Mouse (Mus musculus) C2C12 (cell line): ENCODE measurements around the gene Gm21812. TPM values are rescaled to one million over a fixed set of nuclear protein-coding genes. Genes with fewer than 3 reads are reported as not detected.
"Not testable (repeated sequence)": the region's sequence is repeated elsewhere in the genome, so short reads cannot be mapped to it uniquely, and the experiment has no call there.

Experiments
- H3K27me3 ChIP-seq: one replicate; pipeline ENCODE4 v1.6.1; 2011; ENCODE audit not compliant: control insufficient read depth, insufficient read depth, insufficient read length
- H3K36me3 ChIP-seq: one replicate; pipeline ENCODE4 v1.6.1; 2011; ENCODE audit not compliant: control insufficient read depth, insufficient read depth
- H3K4me3 ChIP-seq: one replicate; pipeline ENCODE4 v1.5.1; 2011; ENCODE audit warnings: mild to moderate bottlenecking, control low read depth; ENCODE audit not compliant: poor library complexity, insufficient read depth, severe bottlenecking
- H3K79me2 ChIP-seq: one replicate; pipeline ENCODE4 v1.6.1; 2011; ENCODE audit not compliant: control insufficient read depth, insufficient read depth
- H3K79me3 ChIP-seq: one replicate; pipeline ENCODE4 v1.6.1; 2011; ENCODE audit warnings: low read depth, control low read depth
- H3ac ChIP-seq: one replicate; pipeline ENCODE3; 2011; ENCODE audit warnings: low read depth; ENCODE audit not compliant: control insufficient read depth, insufficient read length
- long read RNA-seq, 2 experiments: library from polyadenylated mRNA; unstranded; transcript quantifications; one replicate each; pipeline ENCODE4 v2.0.0; 2019 to 2020
- polyA plus RNA-seq: library from polyadenylated mRNA; unstranded; fragments of >200 nt; fragmentation: generic; extraction: Trizol; gene quantifications from one replicate; pipeline ENCODE4 v1.2.1, GENCODE M21; 2012; ENCODE audit warnings: missing spikeins

Gm21812 gene
- not detected for polyA plus RNA-seq
- long read RNA-seq, experiment 1, result 0 reads
- long read RNA-seq, experiment 2, result 0 reads

DNA sequence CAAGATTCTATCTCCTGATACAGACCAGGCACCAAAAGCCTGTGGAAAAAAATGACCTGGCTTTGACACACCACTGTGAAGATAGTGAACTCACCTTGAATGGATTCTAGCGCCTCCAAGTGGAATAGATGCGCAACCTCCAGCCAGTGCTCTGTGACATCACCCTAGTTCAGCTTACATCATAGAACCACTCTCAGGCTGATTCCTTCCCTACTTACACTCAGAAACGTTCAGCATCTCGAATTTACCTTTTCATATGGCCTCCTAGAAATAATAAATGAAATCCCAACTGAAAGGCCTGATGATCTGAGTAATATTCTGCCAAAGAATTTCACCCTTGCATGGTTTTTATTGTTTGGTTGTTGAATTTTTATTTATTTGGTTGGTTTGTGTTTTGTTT, at the start of gene Gm21812:
Gene Gm21812, minus strand, starts transcription at position 101 of the 400 bp plus-strand sequence.
- not testable (repeated sequence) for H3K79me3 ChIP-seq, H3K79me2 ChIP-seq, H3K27me3 ChIP-seq, H3K36me3 ChIP-seq, H3ac ChIP-seq, H3K4me3 ChIP-seq

Other genes with a start within 250 kb of the Gm21812 start
- gene Gm21292, start 213.3 kb downstream of the Gm21812 start, polyA plus RNA-seq, result not detected
- gene Gm21721, start 145.0 kb downstream of the Gm21812 start, polyA plus RNA-seq, result not detected
- not detected for gene Gm21874, start 69.0 kb upstream of the Gm21812 start, polyA plus RNA-seq